Mouse (Mus musculus): ENCODE data around the gene Tor4a. TPM values are rescaled to one million over a fixed set of nuclear protein-coding genes. Genes with fewer than 3 reads are reported as not detected.

The Tor4a gene
- total RNA-seq, 1 experiment = 11.1 TPM

GRCm38 (mm10) chr2:25145346-25145745 is 51.3 kb downstream of the Tor4a start:
- H3K9me3 ChIP-seq (ENCODE audit: control insufficient read depth, insufficient read depth, low read depth, low read length) = no peaks in the 10 kb centered on the region

More at GRCm38 (mm10) chr2:25145346-25145745, 51.3 kb downstream of the Tor4a start:
- Histone ChIP-seq H3K36me3 (ENCODE audit: control insufficient read depth, insufficient read depth, low read length, poor library complexity, severe bottlenecking) (no peaks in the 10 kb centered on the region), H3K9ac (ENCODE audit: insufficient read depth, low read depth, low read length, poor library complexity, severe bottlenecking) (no peak overlapping the region), H3K4me3 (ENCODE audit: insufficient read depth in 1 of 2, low read depth in 1 of 2, low read length in 2 of 2, poor library complexity in 1 of 2, severe bottlenecking in 1 of 2) (no peak overlapping the region), H3K4me1 (ENCODE audit: control insufficient read depth in 2 of 2, insufficient read depth in 2 of 2, low read length in 2 of 2, poor library complexity in 1 of 2) (peaks cover 0 to 6% of the 10 kb centered on the region in 2 experiments; a peak in 1 of 4 replicates), H3K27ac (ENCODE audit: insufficient read depth, low read depth, low read length, poor library complexity, severe bottlenecking) (no peak overlapping the region)
- in situ Hi-C loops (cut with MboI; ENCODE audit: low sequenced_read_pairs in 2 of 2, unreplicated experiment in 2 of 2) = no loop called here
- DNase-seq (ENCODE audit: low read depth, low spot score) = no peak
- TF ChIP-seq CHD2 (IDR thresholded peaks at IDR 0.05; ENCODE audit: low read depth, low read length) = no peak

Other genes starting within 250 kb of the Tor4a start
- 47.8 and 50.2 TPM in 2 replicates for gene Zmynd19, start 247.1 kb downstream of the Tor4a start, total RNA-seq (2012; rRNA removed)
- 23.7 and 30.2 TPM in 2 replicates for gene Dph7, start 234.5 kb downstream of the Tor4a start, total RNA-seq (2012; rRNA removed)
- gene Mrpl41, start 221.8 kb downstream of the Tor4a start, total RNA-seq (2012; rRNA removed) = 29.2 and 38.3 TPM in 2 replicates
- gene Pnpla7, start 220.9 kb downstream of the Tor4a start, total RNA-seq (2012; rRNA removed) = 20.2 and 29.6 TPM in 2 replicates
- gene Nsmf, start 142.5 kb downstream of the Tor4a start, total RNA-seq (2012; rRNA removed) = 9.3 and 10.4 TPM in 2 replicates
- gene Entpd8, start 116.6 kb downstream of the Tor4a start, total RNA-seq (2012; rRNA removed) = not detected in 2 replicates
- gene Noxa1, start 101.7 kb downstream of the Tor4a start, total RNA-seq (2012; rRNA removed) = 0.22 TPM in 1 of 2 replicates, not detected in the other
- gene Nrarp, start 16.1 kb downstream of the Tor4a start, total RNA-seq (2012; rRNA removed) = 1.9 and 2.1 TPM in 2 replicates
- gene Nelfb, start 14.6 kb upstream of the Tor4a start, total RNA-seq (2012; rRNA removed) = 50.9 and 60.9 TPM in 2 replicates
- gene Stpg3, start 17.8 kb upstream of the Tor4a start, total RNA-seq (2012; rRNA removed) = 0.45 and 1.1 TPM in 2 replicates
- 0.49 and 0.74 TPM in 2 replicates for gene Fam166a, start 21.9 kb upstream of the Tor4a start, total RNA-seq (2012; rRNA removed)
- gene Tubb4b, start 27.8 kb upstream of the Tor4a start, total RNA-seq (2012; rRNA removed) = 745 and 819 TPM in 2 replicates
- gene Slc34a3, start 37.5 kb upstream of the Tor4a start, total RNA-seq (2012; rRNA removed) = 0.67 and 1.8 TPM in 2 replicates
- gene Rnf224, start 39.9 kb upstream of the Tor4a start, total RNA-seq (2012; rRNA removed) = 0.18 and 0.21 TPM in 2 replicates
- gene Rnf208, start 45.4 kb upstream of the Tor4a start, total RNA-seq (2012; rRNA removed) = 4.8 and 6.1 TPM in 2 replicates
- 0.58 and 0.63 TPM in 2 replicates for gene Cysrt1, start 45.6 kb upstream of the Tor4a start, total RNA-seq (2012; rRNA removed)
- gene AL732309.1, start 50.0 kb upstream of the Tor4a start, total RNA-seq (2012; rRNA removed) = 14.5 and 32.9 TPM in 2 replicates
- 20.2 and 27.8 TPM in 2 replicates for gene Tmem203, start 58.6 kb upstream of the Tor4a start, total RNA-seq (2012; rRNA removed)
- gene Tprn, start 65.7 kb upstream of the Tor4a start, total RNA-seq (2012; rRNA removed) = 21.6 and 31.4 TPM in 2 replicates
- 52.4 and 70.6 TPM in 2 replicates for gene Ssna1, start 75.6 kb upstream of the Tor4a start, total RNA-seq (2012; rRNA removed)
- 25.2 and 30.8 TPM in 2 replicates for gene Anapc2, start 75.6 kb upstream of the Tor4a start, total RNA-seq (2012; rRNA removed)
- gene Tmem210, start 91.3 kb upstream of the Tor4a start, total RNA-seq (2012; rRNA removed) = not detected in 2 replicates
- 0.21 TPM in 1 of 2 replicates, not detected in the other for gene Lrrc26, start 93.0 kb upstream of the Tor4a start, total RNA-seq (2012; rRNA removed)
- gene Grin1, start 122.3 kb upstream of the Tor4a start, total RNA-seq (2012; rRNA removed) = 2.5 and 8.3 TPM in 2 replicates
- gene Man1b1, start 135.5 kb upstream of the Tor4a start, total RNA-seq (2012; rRNA removed) = 73.0 and 100 TPM in 2 replicates
- gene Dpp7, start 159.5 kb upstream of the Tor4a start, total RNA-seq (2012; rRNA removed) = 60.2 and 141 TPM in 2 replicates
- gene Uap1l1, start 168.8 kb upstream of the Tor4a start, total RNA-seq (2012; rRNA removed) = 18.7 and 22.0 TPM in 2 replicates
- gene Sapcd2, start 175.4 kb upstream of the Tor4a start, total RNA-seq (2012; rRNA removed) = 34.4 and 53.8 TPM in 2 replicates
- 0.76 and 2.4 TPM in 2 replicates for gene Entpd2, start 199.0 kb upstream of the Tor4a start, total RNA-seq (2012; rRNA removed)
- 28.3 and 43.8 TPM in 2 replicates for gene Npdc1, start 202.5 kb upstream of the Tor4a start, total RNA-seq (2012; rRNA removed)
- 0.37 TPM in 1 of 2 replicates, not detected in the other for gene Fut7, start 226.4 kb upstream of the Tor4a start, total RNA-seq (2012; rRNA removed)
- 12.6 and 21.9 TPM in 2 replicates for gene Abca2, start 231.8 kb upstream of the Tor4a start, total RNA-seq (2012; rRNA removed)

All from ES-E14 (cell line).